Mouse (Mus musculus): ENCODE results near the gene Ap5s1.

- TF ChIP-seq CTCF (IDR thresholded peaks at IDR 0.05; ENCODE audit: control insufficient read depth, insufficient read depth, low read length) (no peak), POLR2A (IDR thresholded peaks at IDR 0.05; ENCODE audit: borderline replicate concordance, control insufficient read depth, low read depth, low read length) (no peak)
These were observed 25.7 kb downstream of the Ap5s1 start for GRCm38 (mm10) chr2:131232558-131232957.

Measured in bone marrow, adult 2 months (tissue).